Mouse (Mus musculus): ENCODE data around the gene Wrap53.

- TF ChIP-seq CTCF (IDR thresholded peaks at IDR 0.05; ENCODE audit: low read depth, low read length) (no peak; the same call in 1 of the 2 replicates), POLR2AphosphoS5 (IDR thresholded peaks at IDR 0.05; ENCODE audit: insufficient replicate concordance, low read depth, low read length) (no peak)
These were observed 66.2 kb downstream of the Wrap53 start for GRCm38 (mm10) chr11:69513840-69514239.
